Mouse (Mus musculus): ENCODE results near the gene Napsa.

The Napsa gene

GRCm38 (mm10) chr7:44596996-44597538 is 24.9 kb downstream of the Napsa start:
- no peak for DNase-seq

GRCm38 (mm10) chr7:44597666-44598065 is 25.5 kb downstream of the Napsa start:
- no peak for DNase-seq

GRCm38 (mm10) chr7:44598336-44598735 is 26.2 kb downstream of the Napsa start:
- no peak for DNase-seq

- DNase-seq = no peak
These were observed 28.6 kb downstream of the Napsa start for GRCm38 (mm10) chr7:44600691-44601262.

GRCm38 (mm10) chr7:44601646-44602045 is 29.5 kb downstream of the Napsa start:
- no peak for DNase-seq

- no peak for DNase-seq
These were observed 30.3 kb downstream of the Napsa start for GRCm38 (mm10) chr7:44602443-44602842.

- no peak for DNase-seq
These were observed 31.1 kb downstream of the Napsa start for GRCm38 (mm10) chr7:44603186-44603855.

GRCm38 (mm10) chr7:44604139-44604606 is 32.0 kb downstream of the Napsa start:
- no peak for DNase-seq

- no peak for DNase-seq
These were observed 32.4 kb downstream of the Napsa start for GRCm38 (mm10) chr7:44604619-44605018.

GRCm38 (mm10) chr7:44605436-44605835 is 33.3 kb downstream of the Napsa start:
- no peak for DNase-seq

GRCm38 (mm10) chr7:44606171-44606901 is 34.2 kb downstream of the Napsa start:
- DNase-seq = peak in 1 of 2 experiments; percentile 37

GRCm38 (mm10) chr7:44612192-44612591 is 40.0 kb downstream of the Napsa start:
- DNase-seq = no peak

GRCm38 (mm10) chr7:44614041-44614688 is 42.0 kb downstream of the Napsa start:
- no peak for DNase-seq

- DNase-seq = no peak
These were observed 43.1 kb downstream of the Napsa start for GRCm38 (mm10) chr7:44615309-44615708.

GRCm38 (mm10) chr7:44615987-44616386 is 43.8 kb downstream of the Napsa start:
- no peak for DNase-seq

- DNase-seq = no peak
These were observed 44.9 kb downstream of the Napsa start for GRCm38 (mm10) chr7:44617059-44617458.

GRCm38 (mm10) chr7:44623714-44624542 is 51.7 kb downstream of the Napsa start:
- DNase-seq = no peak

GRCm38 (mm10) chr7:44624543-44624826 is 52.3 kb downstream of the Napsa start:
- no peak for DNase-seq

GRCm38 (mm10) chr7:44624828-44625227 is 52.6 kb downstream of the Napsa start:
- no peak for DNase-seq

- DNase-seq = no peak
These were observed 53.3 kb downstream of the Napsa start for GRCm38 (mm10) chr7:44625241-44626067.

- no peak for DNase-seq
These were observed 53.8 kb downstream of the Napsa start for GRCm38 (mm10) chr7:44626068-44626385.

- no peak for DNase-seq
These were observed 54.8 kb downstream of the Napsa start for GRCm38 (mm10) chr7:44626966-44627365.

Measured in kidney, adult 8-10 months (tissue).